Mouse (Mus musculus) embryonic fibroblast, embryonic 13.5 days (primary cell): ENCODE measurements around the gene Wwtr1.

Experiments used
- CTCF ChIP-seq: IDR thresholded peaks from 2 replicates; pipeline ENCODE4 v1.5.1; 2011; ENCODE audit warnings: mild to moderate bottlenecking, control low read depth, low read length, moderate library complexity, borderline replicate concordance; ENCODE audit not compliant: insufficient read depth
- POLR2A ChIP-seq: IDR thresholded peaks from 2 replicates; pipeline ENCODE4 v1.6.1; 2011; ENCODE audit warnings: low read depth, mild to moderate bottlenecking, control low read depth, low read length, moderate library complexity

- TF ChIP-seq POLR2A (no peak), CTCF (no peak)
Observed at GRCm38 (mm10) chr3:57523093-57523492, 52.6 kb downstream of the Wwtr1 start.
